Mouse (Mus musculus) intestine, embryonic 16.5 days (tissue): ENCODE measurements around the gene Pde4d. TPM values are rescaled to one million over a fixed set of nuclear protein-coding genes. Genes with fewer than 3 reads are reported as not detected.

Experiments used
- ATAC-seq: fragments of 200-750 bp; cut with Nextera tagmentation; 2 replicates; pipeline ENCODE4 v1.8.0; 2017; ENCODE audit warnings: moderate TSS enrichment, moderate library complexity
- H3K27ac ChIP-seq: fragments of 300-500 bp; sonication (generic); 2 replicates; pipeline ENCODE4 v1.5.1; 2014; ENCODE audit warnings: mild to moderate bottlenecking, low read length
- H3K27me3 ChIP-seq: fragments of 300-500 bp; sonication (generic); replicated peaks from 2 replicates; pipeline ENCODE4 v1.6.1; 2014; ENCODE audit warnings: low read length, control low read depth, mixed read lengths; ENCODE audit not compliant: control insufficient read depth, insufficient read depth
- H3K36me3 ChIP-seq: fragments of 300-500 bp; sonication (generic); 2 replicates; pipeline ENCODE4 v1.6.1; 2014; ENCODE audit warnings: low read length, control low read depth; ENCODE audit not compliant: control insufficient read depth, insufficient read depth
- H3K4me1 ChIP-seq: fragments of 300-500 bp; sonication (generic); 2 replicates; pipeline ENCODE4 v1.6.1; 2014; ENCODE audit warnings: low read length, control low read depth, mixed read lengths; ENCODE audit not compliant: control insufficient read depth, insufficient read depth
- H3K4me2 ChIP-seq: fragments of 300-500 bp; sonication (generic); 2 replicates; pipeline ENCODE4 v1.6.1; 2014; ENCODE audit warnings: low read depth, low read length, control low read depth
- H3K4me3 ChIP-seq: fragments of 300-500 bp; sonication (generic); 2 replicates; pipeline ENCODE4 v1.5.1; 2014; ENCODE audit warnings: mild to moderate bottlenecking, low read length
- H3K9ac ChIP-seq: fragments of 300-500 bp; sonication (generic); 2 replicates; pipeline ENCODE4 v1.6.1; 2014; ENCODE audit warnings: low read depth, low read length
- H3K9me3 ChIP-seq: fragments of 300-500 bp; sonication (generic); 2 replicates; pipeline ENCODE4 v1.6.1; 2016; ENCODE audit warnings: low read length, control low read depth; ENCODE audit not compliant: control insufficient read depth
- WGBS: fragments of 180-500 bp; shearing (Covaris S2); extraction: QIAGEN DNeasy Blood & Tissue Kit; methylation state at CpG from one replicate; pipeline ENCODE4 v1.1.7; 2014; 5-methylcytosine and 5-hydroxymethylcytosine counted together
- polyA plus RNA-seq: library from polyadenylated mRNA; unstranded; fragments of >200 nt; fragmentation: Nextera tagmentation; extraction: Ambion mirVana; gene quantifications from 2 replicates; pipeline ENCODE4 v1.2.1, GENCODE M21; 2015

Gene Pde4d
- polyA plus RNA-seq, 1 experiment from 2014 or later: 25.3 TPM

- Histone ChIP-seq H3K9ac (no peak overlapping the region), H3K27ac (no peak overlapping the region), H3K4me1 (no peaks in the 10 kb centered on the region), H3K4me2 (no peak overlapping the region), H3K4me3 (no peak overlapping the region), H3K36me3 (no peaks in the 10 kb centered on the region), H3K27me3 (no peaks in the 10 kb centered on the region), H3K9me3 (no peaks in the 10 kb centered on the region)
- ATAC-seq: no peak
- WGBS: 67% methylated on average over 4 of the region's 4 CpGs
Measured at GRCm38 (mm10) chr13:109599711-109600110, 1150.0 kb downstream of the Pde4d start.

GRCm38 (mm10) chr13:109604017-109604416 lies 1154.3 kb downstream of the Pde4d start:
- no peak overlapping the region for H3K4me3 ChIP-seq
- H3K4me2 ChIP-seq: no peak overlapping the region
- no peak for ATAC-seq
- no peaks in the 10 kb centered on the region for H3K9me3 ChIP-seq
- no peak overlapping the region for H3K27ac ChIP-seq
- H3K9ac ChIP-seq: no peak overlapping the region
- no peaks in the 10 kb centered on the region for H3K4me1 ChIP-seq
- WGBS: 85% methylated on average over 2 of the region's 2 CpGs
- no peaks in the 10 kb centered on the region for H3K27me3 ChIP-seq
- H3K36me3 ChIP-seq: no peaks in the 10 kb centered on the region

- no peaks in the 10 kb centered on the region for H3K36me3 ChIP-seq
- H3K27me3 ChIP-seq: no peaks in the 10 kb centered on the region
- no peaks in the 10 kb centered on the region for H3K9me3 ChIP-seq
- H3K4me1 ChIP-seq: no peaks in the 10 kb centered on the region
- 67% methylated on average over 1 of the region's 1 CpGs for WGBS
- no peak overlapping the region for H3K27ac ChIP-seq
- no peak for ATAC-seq
- no peak overlapping the region for H3K4me2 ChIP-seq
- no peak overlapping the region for H3K9ac ChIP-seq
- H3K4me3 ChIP-seq: no peak overlapping the region
Measured at GRCm38 (mm10) chr13:109605140-109605539, 1155.4 kb downstream of the Pde4d start.

GRCm38 (mm10) chr13:109609106-109609804 lies 1159.5 kb downstream of the Pde4d start:
- ATAC-seq: no peak
- no peaks in the 10 kb centered on the region for H3K4me1 ChIP-seq
- H3K4me2 ChIP-seq: no peak overlapping the region

GRCm38 (mm10) chr13:109609805-109610187 lies 1160.0 kb downstream of the Pde4d start:
- H3K36me3 ChIP-seq: no peaks in the 10 kb centered on the region
- H3K27me3 ChIP-seq: no peaks in the 10 kb centered on the region
- no peak overlapping the region for H3K27ac ChIP-seq
- WGBS: 14% methylated on average over 3 of the region's 3 CpGs
- H3K4me2 ChIP-seq: no peak overlapping the region
- no peaks in the 10 kb centered on the region for H3K9me3 ChIP-seq
- no peaks in the 10 kb centered on the region for H3K4me1 ChIP-seq
- no peak overlapping the region for H3K4me3 ChIP-seq
- H3K9ac ChIP-seq: no peak overlapping the region
- ATAC-seq: no peak

More at GRCm38 (mm10) chr13:109609106-109609804, 1159.5 kb downstream of the Pde4d start:
- Histone ChIP-seq H3K9me3 (no peaks in the 10 kb centered on the region), H3K27ac (no peak overlapping the region), H3K27me3 (no peaks in the 10 kb centered on the region), H3K36me3 (no peaks in the 10 kb centered on the region), H3K4me3 (no peak overlapping the region), H3K9ac (no peak overlapping the region)
- 67% methylated on average over 9 of the region's 9 CpGs for WGBS

GRCm38 (mm10) chr13:109610772-109611171 lies 1161.0 kb downstream of the Pde4d start:
- no peak for ATAC-seq
- Histone ChIP-seq H3K36me3 (no peaks in the 10 kb centered on the region), H3K9me3 (no peaks in the 10 kb centered on the region), H3K9ac (no peak overlapping the region), H3K4me1 (no peaks in the 10 kb centered on the region; the same call in 1 of the 2 replicates), H3K27ac (no peak overlapping the region), H3K4me3 (no peak overlapping the region), H3K27me3 (no peaks in the 10 kb centered on the region), H3K4me2 (no peak overlapping the region)
- WGBS: 92% methylated on average over 2 of the region's 2 CpGs

- Histone ChIP-seq H3K9me3 (no peaks in the 10 kb centered on the region), H3K27ac (no peak overlapping the region), H3K9ac (no peak overlapping the region), H3K27me3 (no peaks in the 10 kb centered on the region), H3K4me3 (no peak overlapping the region), H3K4me1 (peaks cover 2% of the 10 kb centered on the region; the same call in 1 of the 2 replicates), H3K36me3 (no peaks in the 10 kb centered on the region), H3K4me2 (no peak overlapping the region)
- no peak for ATAC-seq
- WGBS: 62% methylated on average over 8 of the region's 8 CpGs
Measured at GRCm38 (mm10) chr13:109615213-109615784, 1165.6 kb downstream of the Pde4d start.

GRCm38 (mm10) chr13:109615785-109616281 lies 1166.1 kb downstream of the Pde4d start:
- Histone ChIP-seq H3K27ac (no peak overlapping the region), H3K4me1 (peaks cover 2% of the 10 kb centered on the region; the same call in 1 of the 2 replicates), H3K36me3 (no peaks in the 10 kb centered on the region), H3K27me3 (no peaks in the 10 kb centered on the region), H3K4me3 (no peak overlapping the region), H3K9me3 (no peaks in the 10 kb centered on the region), H3K9ac (no peak overlapping the region), H3K4me2 (0 out of 2 replicates have a peak overlapping the region, but pooled peaks have one; percentile 13)
- ATAC-seq: no peak
- WGBS: 15% methylated on average over 7 of the region's 7 CpGs

GRCm38 (mm10) chr13:109619158-109619657 lies 1169.5 kb downstream of the Pde4d start:
- Histone ChIP-seq H3K9me3 (no peaks in the 10 kb centered on the region), H3K4me3 (no peak overlapping the region), H3K4me2 (no peak overlapping the region), H3K36me3 (no peaks in the 10 kb centered on the region), H3K27me3 (no peaks in the 10 kb centered on the region), H3K27ac (no peak overlapping the region), H3K4me1 (peaks cover 2% of the 10 kb centered on the region; the same call in 1 of the 2 replicates), H3K9ac (no peak overlapping the region)
- 40% methylated on average over 2 of the region's 2 CpGs for WGBS
- peak; percentile 70 for ATAC-seq
